Mouse (Mus musculus) forebrain, embryonic 16.5 days (tissue): ENCODE measurements around the gene Frzb. TPM values are rescaled to one million over a fixed set of nuclear protein-coding genes. Genes with fewer than 3 reads are reported as not detected.

ENCODE experiments used
- ATAC-seq: fragments of 200-750 bp; cut with Nextera tagmentation; 2 replicates; pipeline ENCODE4 v1.8.0; 2017; ENCODE audit warnings: mild to moderate bottlenecking, moderate library complexity
- H3K27ac ChIP-seq: fragments of 300-500 bp; sonication (generic); 2 replicates; pipeline ENCODE4 v1.5.1; 2014; ENCODE audit warnings: low read length, control low read depth
- H3K27me3 ChIP-seq: fragments of 300-500 bp; sonication (generic); replicated peaks from 2 replicates; pipeline ENCODE4 v1.6.1; 2014; ENCODE audit warnings: low read length; ENCODE audit not compliant: control insufficient read depth, insufficient read depth
- H3K36me3 ChIP-seq: fragments of 300-500 bp; sonication (generic); 2 replicates; pipeline ENCODE4 v1.6.1; 2014; ENCODE audit not compliant: control insufficient read depth, insufficient read depth
- H3K4me1 ChIP-seq: fragments of 300-500 bp; sonication (generic); replicated peaks from 2 replicates; pipeline ENCODE4 v1.6.1; 2014; ENCODE audit warnings: low read length; ENCODE audit not compliant: control insufficient read depth, insufficient read depth
- H3K4me2 ChIP-seq: fragments of 300-500 bp; sonication (generic); 2 replicates; pipeline ENCODE4 v1.6.1; 2014; ENCODE audit warnings: mild to moderate bottlenecking, low read length, control low read depth
- H3K4me3 ChIP-seq: fragments of 300-500 bp; sonication (generic); replicated peaks from 2 replicates; pipeline ENCODE4 v1.5.1; 2014; ENCODE audit warnings: mild to moderate bottlenecking, low read length, control low read depth
- H3K9ac ChIP-seq: fragments of 300-500 bp; sonication (generic); replicated peaks from 2 replicates; pipeline ENCODE4 v1.6.1; 2014; ENCODE audit warnings: low read depth, low read length, control low read depth
- H3K9me3 ChIP-seq: fragments of 300-500 bp; sonication (generic); 2 replicates; pipeline ENCODE4 v1.6.1; 2016; ENCODE audit warnings: low read length; ENCODE audit not compliant: control insufficient read depth
- WGBS: fragments of 180-500 bp; shearing (Covaris S2); extraction: QIAGEN DNeasy Blood & Tissue Kit; methylation state at CpG from one replicate; pipeline ENCODE4 v1.1.7; 2014; 5-methylcytosine and 5-hydroxymethylcytosine counted together
- polyA plus RNA-seq: library from polyadenylated mRNA; unstranded; fragments of >200 nt; fragmentation: Nextera tagmentation; extraction: Ambion mirVana; gene quantifications from 2 replicates; pipeline ENCODE4 v1.2.1, GENCODE M21; 2015

The Frzb gene
- polyA plus RNA-seq, 1 experiment from 2014 or later = 5.2 TPM

GRCm38 (mm10) chr2:80371458-80371857 lies 76.0 kb downstream of the Frzb start:
- no peak for ATAC-seq
- WGBS = 75% methylated on average over 8 of the region's 8 CpGs
- Histone ChIP-seq H3K36me3 (no peaks in the 10 kb centered on the region), H3K4me2 (no peak overlapping the region), H3K9me3 (no peaks in the 10 kb centered on the region), H3K4me3 (no peak overlapping the region), H3K9ac (no peak overlapping the region), H3K27me3 (no peaks in the 10 kb centered on the region), H3K4me1 (no peaks in the 10 kb centered on the region), H3K27ac (no peak overlapping the region)

Other genes starting within 250 kb of the Frzb start
- not detected in 2 replicates for gene Prdx6b, start 155.2 kb downstream of the Frzb start, polyA plus RNA-seq
- gene Dnajc10, start 132.2 kb downstream of the Frzb start, polyA plus RNA-seq = 58.9 and 61.4 TPM in 2 replicates
- gene Nckap1, start 133.8 kb upstream of the Frzb start, polyA plus RNA-seq = 103 and 108 TPM in 2 replicates
- gene Dusp19, start 169.4 kb upstream of the Frzb start, polyA plus RNA-seq = 16.3 and 16.5 TPM in 2 replicates
- 55.3 and 58.7 TPM in 2 replicates for gene Nup35, start 169.6 kb upstream of the Frzb start, polyA plus RNA-seq